Mouse (Mus musculus) intestine, embryonic 16.5 days (tissue): ENCODE results near the gene Gm13101. TPM values are rescaled to one million over a fixed set of nuclear protein-coding genes. Genes with fewer than 3 reads are reported as not detected.
"Not testable (repeated sequence)": the region's sequence is repeated elsewhere in the genome, so short reads cannot be mapped to it uniquely, and the experiment has no call there.

Experiments
- ATAC-seq: fragments of 200-750 bp; cut with Nextera tagmentation; 2 replicates; pipeline ENCODE4 v1.8.0; 2017; ENCODE audit warnings: moderate TSS enrichment, moderate library complexity
- H3K27ac ChIP-seq: fragments of 300-500 bp; sonication (generic); 2 replicates; pipeline ENCODE4 v1.5.1; 2014; ENCODE audit warnings: mild to moderate bottlenecking, low read length
- H3K27me3 ChIP-seq: fragments of 300-500 bp; sonication (generic); replicated peaks from 2 replicates; pipeline ENCODE4 v1.6.1; 2014; ENCODE audit warnings: low read length, control low read depth, mixed read lengths; ENCODE audit not compliant: control insufficient read depth, insufficient read depth
- H3K36me3 ChIP-seq: fragments of 300-500 bp; sonication (generic); 2 replicates; pipeline ENCODE4 v1.6.1; 2014; ENCODE audit warnings: low read length, control low read depth; ENCODE audit not compliant: control insufficient read depth, insufficient read depth
- H3K4me1 ChIP-seq: fragments of 300-500 bp; sonication (generic); 2 replicates; pipeline ENCODE4 v1.6.1; 2014; ENCODE audit warnings: low read length, control low read depth, mixed read lengths; ENCODE audit not compliant: control insufficient read depth, insufficient read depth
- H3K4me2 ChIP-seq: fragments of 300-500 bp; sonication (generic); 2 replicates; pipeline ENCODE4 v1.6.1; 2014; ENCODE audit warnings: low read depth, low read length, control low read depth
- H3K4me3 ChIP-seq: fragments of 300-500 bp; sonication (generic); 2 replicates; pipeline ENCODE4 v1.5.1; 2014; ENCODE audit warnings: mild to moderate bottlenecking, low read length
- H3K9ac ChIP-seq: fragments of 300-500 bp; sonication (generic); 2 replicates; pipeline ENCODE4 v1.6.1; 2014; ENCODE audit warnings: low read depth, low read length
- H3K9me3 ChIP-seq: fragments of 300-500 bp; sonication (generic); 2 replicates; pipeline ENCODE4 v1.6.1; 2016; ENCODE audit warnings: low read length, control low read depth; ENCODE audit not compliant: control insufficient read depth
- WGBS: fragments of 180-500 bp; shearing (Covaris S2); extraction: QIAGEN DNeasy Blood & Tissue Kit; methylation state at CpG from one replicate; pipeline ENCODE4 v1.1.7; 2014; 5-methylcytosine and 5-hydroxymethylcytosine counted together
- polyA plus RNA-seq: library from polyadenylated mRNA; unstranded; fragments of >200 nt; fragmentation: Nextera tagmentation; extraction: Ambion mirVana; gene quantifications from 2 replicates; pipeline ENCODE4 v1.2.1, GENCODE M21; 2015

Gm13101 gene
- polyA plus RNA-seq: not detected in 2 replicates

- not testable (repeated sequence) for H3K27me3 ChIP-seq, ATAC-seq, H3K36me3 ChIP-seq, H3K9ac ChIP-seq, H3K27ac ChIP-seq, H3K9me3 ChIP-seq, H3K4me2 ChIP-seq, H3K4me3 ChIP-seq, H3K4me1 ChIP-seq
- 34% methylated on average over 2 of the region's 2 CpGs for WGBS
Measured at GRCm38 (mm10) chr4:143966850-143967249, at the start of gene Gm13101. Gene Gm13101, minus strand, starts transcription at chr4:143966950.

DNA sequence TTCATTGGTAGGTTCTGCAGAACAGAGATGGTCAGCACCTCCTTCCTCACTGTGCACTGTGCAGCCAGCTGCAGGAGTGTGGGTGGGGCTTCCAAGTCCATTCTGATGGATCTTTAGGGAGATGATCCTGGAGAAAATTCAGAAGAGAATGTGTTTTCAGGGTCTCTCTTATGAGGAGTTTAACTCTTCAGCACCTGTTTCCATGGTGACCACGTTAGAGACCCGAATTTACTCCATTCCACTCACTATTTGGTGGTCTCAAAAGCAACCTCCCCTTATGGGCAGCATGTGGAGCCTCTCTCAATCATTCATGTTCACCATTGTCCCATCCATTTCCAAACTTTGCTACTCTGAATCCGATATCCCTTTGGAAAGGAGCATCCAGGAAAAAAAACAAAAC is 27.5 kb upstream of the Gm13101 start, which contains the start of gene Pramef17:
Gene Pramef17, minus strand, starts transcription at position 101 of the 400 bp plus-strand sequence.
- H3K4me2 ChIP-seq, H3K9me3 ChIP-seq, ATAC-seq, H3K4me1 ChIP-seq, H3K9ac ChIP-seq, H3K27me3 ChIP-seq, H3K36me3 ChIP-seq, H3K27ac ChIP-seq, H3K4me3 ChIP-seq: not testable (repeated sequence)
- WGBS: 67% methylated on average over 3 of the region's 3 CpGs

DNA sequence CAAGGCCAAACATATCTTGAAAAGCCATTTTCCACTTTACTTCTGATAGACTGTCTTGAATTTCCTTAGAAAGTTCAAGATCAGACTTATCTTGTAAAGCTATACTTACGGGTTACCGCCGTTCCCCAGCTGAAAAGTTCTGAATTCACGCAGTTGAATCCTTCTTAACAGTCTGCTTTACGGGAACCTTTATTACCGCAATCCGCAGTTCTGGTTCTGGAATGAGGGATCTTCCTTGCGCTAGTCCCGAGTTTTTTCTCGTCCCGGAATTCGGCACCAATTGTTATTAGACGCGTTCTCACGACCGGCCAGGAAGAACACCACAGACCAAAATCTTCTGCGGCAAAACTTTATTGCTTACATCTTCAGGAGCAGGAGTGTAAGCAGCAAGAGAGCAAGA is 21.4 kb upstream of the Gm13101 start:
- not testable (repeated sequence) for ATAC-seq, H3K36me3 ChIP-seq, H3K9ac ChIP-seq, H3K4me1 ChIP-seq, H3K4me2 ChIP-seq, H3K27me3 ChIP-seq, H3K27ac ChIP-seq, H3K9me3 ChIP-seq, H3K4me3 ChIP-seq
- 92% methylated on average over 13 of the region's 17 CpGs for WGBS

DNA sequence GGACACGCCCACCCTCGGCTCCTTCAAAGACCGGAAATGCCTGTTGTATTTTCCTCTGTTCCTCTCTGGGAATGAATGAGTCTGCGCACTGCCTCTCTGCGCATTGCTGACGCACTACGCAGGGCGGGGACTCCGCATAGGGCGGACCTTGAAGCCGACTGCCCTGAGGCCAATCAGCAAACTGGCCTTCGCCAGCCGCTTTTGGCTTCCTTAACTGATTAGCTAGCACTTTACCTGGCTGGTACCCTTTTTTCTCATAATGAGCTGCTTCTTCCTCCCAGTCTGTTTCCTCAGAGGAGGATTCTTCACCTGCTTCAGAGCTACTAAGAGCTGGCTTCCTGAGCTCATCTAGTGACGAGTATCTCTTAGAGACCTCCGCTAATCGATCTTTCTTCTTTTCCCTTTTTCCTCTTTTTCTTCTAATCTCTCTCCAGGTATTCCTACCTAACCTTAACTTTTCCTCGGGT is 20.8 kb upstream of the Gm13101 start:
- ATAC-seq, H3K27ac ChIP-seq, H3K27me3 ChIP-seq, H3K9ac ChIP-seq, H3K4me1 ChIP-seq, H3K36me3 ChIP-seq, H3K4me3 ChIP-seq, H3K9me3 ChIP-seq, H3K4me2 ChIP-seq: not testable (repeated sequence)
- WGBS: 87% methylated on average over 9 of the region's 17 CpGs

- not testable (repeated sequence) for H3K4me3 ChIP-seq, ATAC-seq, H3K4me1 ChIP-seq, H3K27me3 ChIP-seq, H3K9me3 ChIP-seq, H3K9ac ChIP-seq, H3K36me3 ChIP-seq, H3K4me2 ChIP-seq, H3K27ac ChIP-seq
- WGBS: 92% methylated on average over 2 of the region's 9 CpGs
Measured at GRCm38 (mm10) chr4:143985733-143986132, 19.0 kb upstream of the Gm13101 start.

GRCm38 (mm10) chr4:143985165-143985564 is 18.4 kb upstream of the Gm13101 start:
- no CpG with 5 or more reads among the region's 7 CpGs for WGBS
- not testable (repeated sequence) for H3K4me2 ChIP-seq, H3K4me3 ChIP-seq, H3K27ac ChIP-seq, ATAC-seq, H3K4me1 ChIP-seq, H3K9me3 ChIP-seq, H3K27me3 ChIP-seq, H3K9ac ChIP-seq, H3K36me3 ChIP-seq

DNA sequence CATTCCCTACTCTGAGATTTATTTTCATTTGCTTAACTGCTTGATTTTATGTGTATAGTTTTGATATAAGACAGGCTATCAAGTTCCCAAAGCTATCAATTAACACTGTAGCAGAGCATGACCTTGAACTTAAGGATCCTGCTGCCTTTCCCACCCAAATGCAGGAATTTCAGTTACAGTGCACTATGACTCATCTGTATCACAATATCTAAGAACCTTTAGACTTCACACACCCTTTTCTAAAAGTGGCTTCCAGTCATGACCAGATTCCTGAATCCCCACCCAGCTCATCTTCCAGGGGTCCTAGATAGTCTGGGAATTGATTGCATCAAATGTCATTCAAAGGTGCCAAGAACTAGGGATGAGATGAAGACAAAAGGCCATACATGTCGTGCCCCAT is 16.7 kb upstream of the Gm13101 start:
- H3K9me3 ChIP-seq, H3K9ac ChIP-seq, H3K27me3 ChIP-seq, H3K36me3 ChIP-seq, H3K4me2 ChIP-seq, H3K4me3 ChIP-seq, H3K27ac ChIP-seq, H3K4me1 ChIP-seq, ATAC-seq: not testable (repeated sequence)
- no CpG with 5 or more reads among the region's 1 CpGs for WGBS

DNA sequence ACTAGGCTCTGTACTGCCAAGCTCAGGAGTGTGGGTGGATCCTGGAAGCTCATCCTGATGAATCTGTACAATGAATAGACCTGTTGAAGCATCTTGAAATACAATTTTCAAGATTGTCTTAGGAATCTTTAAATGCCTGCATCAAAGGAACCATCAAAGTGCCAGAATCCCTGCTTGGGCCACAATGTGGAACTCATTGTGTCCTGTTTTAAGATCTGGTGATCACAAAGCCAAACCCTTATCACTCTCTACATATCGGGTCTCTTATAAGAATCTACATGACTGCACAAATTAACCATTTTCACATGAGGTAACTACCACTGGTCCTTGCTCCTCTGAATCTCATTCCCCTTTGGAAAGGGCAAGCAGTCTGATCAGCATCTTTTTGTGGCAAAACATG is 15.8 kb downstream of the Gm13101 start, which contains the start of gene Pramef25:
Gene Pramef25, minus strand, starts transcription at position 101 of the 400 bp plus-strand sequence.
- H3K4me2 ChIP-seq, H3K9me3 ChIP-seq, H3K27ac ChIP-seq, H3K9ac ChIP-seq, ATAC-seq, H3K27me3 ChIP-seq, H3K36me3 ChIP-seq, H3K4me3 ChIP-seq, H3K4me1 ChIP-seq: not testable (repeated sequence)
- WGBS: 93% methylated on average over 1 of the region's 1 CpGs
